Mouse (Mus musculus) splenic B cell, adult 2 months (primary cell): ENCODE measurements around the gene Nt5c2.

ENCODE experiments used
- DNase-seq: peaks from one replicate; pipeline ENCODE4 v3.0.0-alpha.2; 2011; ENCODE audit warnings: low read depth, low spot score
- H3K27me3 ChIP-seq: 2 replicates; pipeline ENCODE4 v1.6.1; 2012; ENCODE audit warnings: mild to moderate bottlenecking, low read length, moderate library complexity, mixed read lengths; ENCODE audit not compliant: control insufficient read depth, poor library complexity, insufficient read depth, severe bottlenecking
- H3K36me3 ChIP-seq: 2 replicates; pipeline ENCODE4 v1.6.1; 2012; ENCODE audit warnings: mild to moderate bottlenecking, low read length, moderate library complexity, mixed read lengths; ENCODE audit not compliant: control insufficient read depth, poor library complexity, insufficient read depth, severe bottlenecking

Nt5c2 gene

DNA sequence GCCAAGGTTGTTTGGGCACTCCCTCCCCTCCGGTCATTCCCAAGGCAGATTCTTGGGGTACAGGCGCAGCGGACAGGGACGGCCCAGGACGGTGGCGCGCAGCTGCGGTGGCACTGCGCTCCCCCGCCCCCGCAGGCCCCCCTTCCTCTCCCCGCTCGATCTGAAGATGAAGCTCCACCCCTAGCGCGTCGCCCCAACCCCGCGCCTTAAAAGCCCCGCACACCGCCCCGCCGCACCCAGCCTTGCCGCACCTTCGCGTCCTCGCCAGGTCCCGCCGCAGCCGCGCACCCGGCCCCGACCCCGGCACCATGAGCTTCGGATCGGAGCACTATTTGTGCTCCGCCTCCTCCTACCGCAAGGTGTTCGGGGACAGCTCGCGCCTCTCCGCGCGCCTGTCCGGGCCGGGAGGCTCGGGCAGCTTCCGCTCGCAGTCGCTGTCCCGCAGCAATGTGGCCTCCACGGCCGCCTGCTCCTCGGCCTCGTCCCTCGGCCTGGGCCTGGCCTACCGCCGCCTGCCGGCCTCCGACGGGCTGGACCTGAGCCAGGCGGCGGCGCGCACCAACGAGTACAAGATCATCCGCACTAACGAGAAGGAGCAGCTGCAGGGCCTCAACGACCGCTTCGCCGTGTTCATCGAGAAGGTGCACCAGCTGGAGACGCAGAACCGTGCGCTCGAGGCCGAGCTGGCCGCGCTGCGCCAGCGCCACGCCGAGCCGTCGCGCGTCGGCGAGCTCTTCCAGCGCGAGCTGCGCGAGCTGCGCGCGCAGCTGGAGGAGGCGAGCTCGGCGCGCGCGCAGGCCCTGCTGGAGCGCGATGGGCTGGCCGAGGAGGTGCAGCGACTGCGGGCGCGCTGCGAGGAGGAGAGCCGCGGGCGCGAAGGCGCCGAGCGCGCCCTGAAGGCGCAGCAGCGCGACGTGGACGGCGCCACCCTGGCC lies at the start of gene Nt5c2, which contains the start of gene Ina:
TSS of gene Nt5c2 (minus strand) at position 707 of the 935 bp plus-strand sequence.
TSS of gene Ina (plus strand) at position 252 of the 935 bp plus-strand sequence.
- H3K27me3 ChIP-seq = no peaks in the 10 kb centered on the region
- H3K36me3 ChIP-seq = no peaks in the 10 kb centered on the region
- DNase-seq = peak; percentile 22

DNA sequence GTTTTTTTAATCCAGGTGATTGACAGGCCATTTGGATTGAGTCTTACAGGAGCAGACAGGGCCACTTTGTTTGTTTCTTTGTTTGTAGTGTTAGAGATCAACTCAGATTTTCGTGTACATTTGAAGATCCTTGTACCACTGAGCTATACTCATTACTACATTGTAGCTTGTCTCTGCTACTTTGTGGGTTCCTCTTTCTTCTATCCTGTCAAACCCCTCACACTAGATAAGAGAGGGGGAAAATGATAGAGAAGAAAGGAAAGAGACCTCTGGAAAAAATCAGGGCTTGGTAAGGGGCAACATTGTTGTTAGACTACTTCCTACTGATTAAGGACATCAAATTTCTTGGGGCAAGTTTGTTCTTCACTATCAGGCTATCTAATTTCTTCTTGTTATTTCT lies 42.7 kb upstream of the Nt5c2 start:
- no peak for DNase-seq
- Histone ChIP-seq H3K27me3 (no peaks in the 10 kb centered on the region), H3K36me3 (no peaks in the 10 kb centered on the region)

DNA sequence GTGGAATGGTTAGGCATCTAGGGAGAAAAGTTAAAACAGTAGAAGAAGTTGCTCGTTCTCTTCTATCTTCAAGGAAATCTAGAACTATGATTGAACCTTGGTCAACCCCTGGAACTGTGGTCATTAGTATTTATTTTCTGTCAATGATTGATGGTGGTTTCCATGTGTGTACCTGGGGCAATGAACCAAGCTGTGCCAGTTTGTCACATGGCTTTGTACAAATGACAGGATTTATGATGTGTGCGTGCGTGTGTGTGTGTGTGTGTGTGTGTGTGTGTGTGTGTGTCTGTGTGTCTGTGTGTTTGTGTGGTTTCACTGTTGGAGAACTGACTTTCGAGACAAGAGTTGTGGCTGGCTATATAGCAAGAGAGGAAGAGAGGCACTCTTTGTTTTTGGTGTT lies 38.5 kb upstream of the Nt5c2 start:
- no peaks in the 10 kb centered on the region for H3K36me3 ChIP-seq
- no peak for DNase-seq
- H3K27me3 ChIP-seq = no peaks in the 10 kb centered on the region

DNA sequence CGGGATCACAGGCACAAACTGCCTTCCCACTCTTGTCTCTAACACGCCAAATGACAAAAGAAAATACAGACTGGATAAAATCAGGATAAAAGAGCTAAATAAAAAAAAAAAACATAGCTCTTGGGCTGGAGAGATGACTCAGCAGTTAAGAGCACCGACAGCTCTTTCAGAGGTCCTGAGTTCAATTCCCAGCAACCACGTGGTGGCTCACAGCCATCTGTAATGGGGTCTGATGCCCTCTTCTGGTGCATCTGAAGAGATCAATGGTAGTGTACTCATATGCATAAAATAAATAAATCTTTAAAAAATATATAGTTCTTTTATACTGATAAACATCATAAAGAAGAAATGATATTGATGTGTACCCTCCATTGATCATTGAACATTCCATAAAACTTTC lies 38.0 kb upstream of the Nt5c2 start:
- no peak for DNase-seq
- H3K36me3 ChIP-seq = no peaks in the 10 kb centered on the region
- H3K27me3 ChIP-seq = no peaks in the 10 kb centered on the region

DNA sequence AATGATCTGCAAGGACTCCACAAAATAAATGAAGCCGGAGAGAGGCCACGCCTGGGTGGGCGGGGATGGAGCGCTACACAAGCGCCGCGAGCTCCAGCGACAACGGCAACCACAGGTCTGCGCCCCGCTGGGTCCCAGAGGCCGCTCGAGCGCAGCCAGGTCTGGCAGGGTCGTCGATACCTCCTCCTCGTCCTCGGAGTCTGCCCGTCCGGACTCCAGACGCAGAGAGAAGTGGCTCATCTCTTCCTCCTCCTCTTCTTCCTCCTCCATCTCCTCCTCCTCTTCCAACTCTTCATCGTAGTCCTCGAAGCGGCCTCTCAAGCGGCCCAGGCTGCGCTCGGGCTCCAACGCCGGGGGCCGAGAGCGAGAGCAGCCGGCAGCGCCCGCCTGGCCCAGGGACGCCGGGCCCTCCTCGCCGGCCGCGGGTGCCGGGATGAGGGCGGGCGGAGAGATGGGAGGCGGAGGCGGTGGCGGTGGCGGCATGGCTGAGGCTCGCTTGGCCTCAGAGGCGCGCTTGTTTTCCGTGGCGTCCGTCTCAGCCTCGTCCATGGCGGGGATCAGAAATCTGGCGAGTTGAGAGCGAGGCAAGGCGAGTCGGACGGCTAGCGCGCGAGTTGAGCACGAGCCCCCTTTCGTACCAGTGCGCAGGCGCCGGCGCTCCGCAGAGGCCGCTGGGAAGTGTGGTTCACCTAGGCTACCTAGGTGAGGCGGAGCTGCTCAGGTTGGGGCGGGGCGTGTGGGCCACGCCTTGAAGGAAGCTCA lies 35.5 kb upstream of the Nt5c2 start, which contains the start of gene Pcgf6:
TSS of gene Pcgf6 (minus strand) at position 636 of the 762 bp plus-strand sequence.
- DNase-seq = peak; percentile 91
- Histone ChIP-seq H3K27me3 (no peaks in the 10 kb centered on the region), H3K36me3 (peaks cover 6% of the 10 kb centered on the region)

DNA sequence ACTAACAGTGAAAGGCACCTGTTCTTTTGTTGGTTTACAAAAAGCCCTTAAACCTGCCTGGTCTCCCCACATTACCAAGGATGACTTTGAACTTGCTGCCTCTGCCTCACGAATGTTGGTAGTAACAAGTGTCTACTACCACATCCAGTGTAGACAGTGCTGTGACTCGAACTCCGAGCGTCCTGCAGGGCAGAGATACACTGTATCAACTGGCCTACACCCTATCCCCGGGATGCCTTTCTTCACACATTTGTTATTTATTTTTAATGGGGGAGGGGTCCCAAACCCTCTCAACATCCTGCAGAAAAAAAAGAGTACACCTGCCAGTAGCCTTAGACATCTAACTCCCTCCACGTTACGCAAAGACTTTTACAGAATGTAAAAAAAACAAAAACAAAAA lies 34.9 kb upstream of the Nt5c2 start:
- Histone ChIP-seq H3K36me3 (peaks cover 6% of the 10 kb centered on the region), H3K27me3 (no peaks in the 10 kb centered on the region)
- no peak for DNase-seq

DNA sequence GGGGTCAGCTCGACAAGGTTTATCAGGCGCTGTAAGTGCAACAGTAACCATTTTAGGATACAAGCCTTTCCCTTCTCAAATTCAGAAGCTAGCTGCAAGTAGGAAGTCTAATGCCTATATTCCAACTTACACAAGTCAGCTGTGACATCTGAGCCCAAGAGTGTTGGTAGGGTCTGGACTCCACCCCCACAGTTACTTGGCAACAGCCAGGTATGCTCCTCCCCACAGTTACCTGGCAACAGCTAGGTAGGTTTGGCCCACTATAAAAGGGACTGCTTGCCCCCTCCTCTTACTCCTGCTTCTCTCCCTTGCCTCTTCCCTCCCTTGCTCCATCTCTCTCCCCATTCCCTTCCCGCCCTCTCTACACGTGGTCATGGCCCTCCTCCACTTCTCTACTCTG lies 34.1 kb upstream of the Nt5c2 start:
- H3K36me3 ChIP-seq = peaks cover 7% of the 10 kb centered on the region
- no peaks in the 10 kb centered on the region for H3K27me3 ChIP-seq
- DNase-seq = no peak

DNA sequence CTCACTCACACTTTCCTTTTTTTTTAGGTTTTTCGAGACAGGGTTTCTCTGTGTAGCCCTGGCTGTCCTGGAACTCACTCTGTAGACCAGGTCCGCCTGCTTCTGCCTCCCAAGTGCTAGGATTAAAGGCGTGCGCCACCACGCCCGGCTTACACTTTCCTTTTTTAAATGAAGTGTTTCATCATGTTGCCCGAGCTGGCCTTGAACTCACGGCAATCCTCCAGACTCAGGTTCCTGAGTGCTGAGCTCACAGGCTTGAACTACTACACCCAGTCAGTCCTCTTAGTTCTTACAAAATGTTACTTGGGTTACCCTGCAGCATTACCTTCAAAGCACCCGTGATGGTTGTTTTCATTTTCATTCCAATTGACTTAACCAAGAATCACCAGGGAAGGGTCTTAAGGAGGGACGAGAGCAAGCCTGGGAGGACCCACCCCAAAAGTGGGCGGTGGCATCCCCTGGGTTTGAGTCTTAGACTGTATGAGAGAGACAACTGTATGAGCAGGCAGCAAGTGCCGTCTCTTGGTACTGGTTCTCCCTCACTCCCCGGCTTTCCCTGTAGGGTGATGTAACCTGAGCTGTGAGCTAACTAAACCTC lies 32.4 kb upstream of the Nt5c2 start:
- peaks cover 8% of the 10 kb centered on the region for H3K36me3 ChIP-seq
- DNase-seq = no peak
- no peaks in the 10 kb centered on the region for H3K27me3 ChIP-seq

DNA sequence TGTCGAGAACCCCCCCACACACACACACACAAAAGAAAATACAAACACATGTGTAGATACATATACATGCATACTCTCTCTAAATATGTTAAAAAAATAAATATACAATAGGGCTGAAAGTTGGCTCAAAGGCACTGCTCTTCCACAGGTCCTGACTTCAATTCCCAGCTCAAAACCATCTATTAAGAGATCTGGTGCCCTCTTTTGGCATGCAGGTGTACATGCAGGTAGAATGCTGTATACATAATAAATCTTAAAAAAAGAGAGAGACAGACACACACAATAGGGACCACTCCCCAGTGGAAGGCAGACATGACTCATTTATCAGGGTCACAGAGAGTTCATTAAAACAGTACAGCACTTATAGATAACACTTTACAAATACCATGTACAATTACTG lies 31.4 kb upstream of the Nt5c2 start:
- peak; percentile 19 for DNase-seq
- H3K27me3 ChIP-seq = no peaks in the 10 kb centered on the region
- peaks cover 8% of the 10 kb centered on the region for H3K36me3 ChIP-seq

DNA sequence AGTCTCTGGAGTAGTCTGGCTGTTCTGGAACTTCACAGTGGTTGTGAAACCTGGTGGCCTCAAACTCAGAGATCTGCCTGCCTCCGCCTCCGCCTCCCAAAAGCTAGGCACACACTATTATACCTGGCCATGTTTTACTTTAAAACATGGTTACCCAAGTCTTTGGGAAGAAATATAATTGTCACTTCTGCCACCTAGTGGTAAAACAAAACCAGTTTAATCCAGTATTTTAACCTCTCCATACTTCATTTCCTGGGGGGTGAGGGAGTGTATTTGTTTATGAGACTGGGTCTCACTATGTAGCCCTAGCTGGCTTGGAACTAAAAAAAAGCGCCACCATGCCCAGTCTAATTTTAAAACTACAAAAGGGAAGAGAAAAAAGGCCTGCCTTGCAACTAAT lies 28.7 kb upstream of the Nt5c2 start:
- peak; percentile 45 for DNase-seq
- peaks cover 8% of the 10 kb centered on the region for H3K36me3 ChIP-seq
- H3K27me3 ChIP-seq = no peaks in the 10 kb centered on the region

DNA sequence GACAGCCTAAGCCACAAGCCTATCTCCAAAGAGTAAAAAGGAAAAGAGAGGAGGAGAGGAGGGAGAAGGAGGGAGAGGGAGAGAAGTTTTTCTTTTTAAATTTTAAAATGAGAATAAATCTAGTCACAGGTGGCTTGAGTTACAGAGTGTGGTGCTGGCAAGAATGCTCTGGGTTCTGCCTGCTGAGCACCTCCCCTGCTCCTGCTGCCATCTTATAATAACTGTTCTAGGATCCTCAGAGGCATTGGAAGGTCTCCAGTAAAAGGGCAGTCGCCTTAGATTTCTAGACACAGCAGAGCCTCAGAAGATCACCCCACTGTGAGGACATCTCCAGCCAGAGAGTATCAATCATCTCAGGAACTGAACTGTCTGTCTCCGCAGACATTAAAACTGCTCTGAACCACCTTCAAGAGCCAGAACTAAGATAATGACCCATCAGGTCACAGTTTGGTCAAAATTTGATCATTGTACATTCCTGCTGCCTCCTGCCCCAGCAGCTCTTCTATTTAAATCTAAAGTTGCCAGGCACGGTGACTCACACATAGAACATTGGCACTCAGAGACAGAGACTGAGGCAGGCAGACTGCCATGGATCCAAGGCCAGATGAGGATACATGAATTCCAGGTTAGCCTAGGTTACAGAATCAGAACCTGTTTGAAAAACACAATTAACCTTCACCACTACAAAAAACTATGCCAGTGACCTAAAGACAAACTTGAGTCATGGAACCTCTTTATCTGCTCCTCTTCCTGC lies 25.9 kb upstream of the Nt5c2 start:
- Histone ChIP-seq H3K27me3 (no peaks in the 10 kb centered on the region), H3K36me3 (peaks cover 5% of the 10 kb centered on the region; the same call in 1 of the 2 replicates)
- no peak for DNase-seq

DNA sequence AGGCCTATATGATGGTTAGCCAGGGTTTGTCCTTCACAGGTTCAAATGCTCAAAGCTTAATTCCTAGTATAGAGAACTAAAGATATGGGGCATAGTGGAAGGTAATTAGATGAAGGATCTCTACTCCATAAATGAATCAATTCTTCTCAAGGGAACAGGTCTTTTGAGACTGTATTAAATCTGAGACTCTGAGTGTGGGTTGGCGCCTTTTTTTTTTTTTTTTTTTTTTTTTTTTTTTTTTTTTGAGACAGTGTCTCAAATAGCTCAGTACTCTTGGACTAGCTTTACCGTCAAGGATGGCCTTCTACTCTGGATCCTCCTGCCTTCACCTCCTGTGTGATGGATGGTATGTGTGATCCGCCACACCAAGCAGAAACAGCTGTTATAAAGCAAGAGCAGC lies 21.6 kb upstream of the Nt5c2 start:
- H3K36me3 ChIP-seq = peaks cover 10% of the 10 kb centered on the region; the same call in 1 of the 2 replicates
- DNase-seq = no peak
- H3K27me3 ChIP-seq = no peaks in the 10 kb centered on the region

DNA sequence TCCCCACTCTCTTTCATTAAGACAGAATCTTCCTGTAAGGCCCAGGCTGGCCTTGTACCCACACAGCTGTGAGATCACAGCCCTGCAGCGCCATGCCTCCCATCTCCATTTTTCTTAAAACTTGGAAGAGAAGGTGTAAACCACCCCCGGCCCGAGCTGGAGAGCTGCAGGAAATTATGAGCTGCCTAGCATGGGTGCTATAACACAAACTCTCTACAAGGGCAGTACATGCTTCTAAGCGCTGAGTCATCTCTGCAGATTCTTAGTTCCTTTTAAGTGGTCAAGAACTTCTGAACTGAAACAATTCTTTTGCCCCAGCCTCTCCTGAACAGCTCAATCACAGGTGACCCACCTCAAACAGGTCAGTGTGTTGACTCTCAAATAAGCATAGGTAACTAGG lies 20.0 kb upstream of the Nt5c2 start:
- Histone ChIP-seq H3K36me3 (peaks cover 10% of the 10 kb centered on the region; the same call in 1 of the 2 replicates), H3K27me3 (no peaks in the 10 kb centered on the region)
- DNase-seq = no peak

DNA sequence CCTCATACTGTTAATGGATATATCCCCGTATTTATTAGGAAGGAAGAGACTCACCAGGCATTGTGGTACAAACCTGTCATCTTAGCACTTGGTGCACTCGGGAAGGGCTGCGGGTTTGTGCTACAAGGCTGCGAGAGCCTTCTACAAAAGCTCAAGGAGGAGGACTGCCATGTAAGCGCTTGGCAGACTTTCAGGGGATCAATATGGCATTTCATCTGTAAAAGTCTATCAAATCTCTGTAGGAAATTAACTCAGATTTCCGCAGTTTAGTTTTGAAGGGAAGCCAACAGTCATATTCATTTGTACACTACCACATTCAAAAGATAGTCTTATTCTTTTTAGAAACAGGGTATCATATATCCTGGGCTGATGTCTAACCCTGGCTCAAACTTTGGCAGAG lies 16.8 kb upstream of the Nt5c2 start:
- Histone ChIP-seq H3K27me3 (no peaks in the 10 kb centered on the region), H3K36me3 (peaks cover 8% of the 10 kb centered on the region; the same call in 1 of the 2 replicates)
- no peak for DNase-seq
